Mouse (Mus musculus) MEL (cell line): ENCODE measurements around the gene Mtmr1.

Experiments
- EP300 ChIP-seq, 2 experiments: IDR thresholded peaks; 2 replicates each; pipeline ENCODE4 v1.6.1; 2011; ENCODE audit warnings: improper control_type of control experiment in 2 of 2, low read length in 2 of 2, low read depth in 1 of 2, mild to moderate bottlenecking in 1 of 2
- HCFC1 ChIP-seq: IDR thresholded peaks from 2 replicates; pipeline ENCODE4 v1.6.1; 2012; ENCODE audit warnings: low read depth, mild to moderate bottlenecking, inconsistent platforms, low read length, improper control_type of control experiment, moderate library complexity
- POLR2A ChIP-seq, 2 experiments: IDR thresholded peaks; 2 replicates each; pipeline ENCODE4 v1.6.1; 2011 to 2012; ENCODE audit warnings: low read length in 2 of 2, mild to moderate bottlenecking in 2 of 2, control low read depth in 1 of 2, improper control_type of control experiment in 1 of 2, low read depth in 1 of 2, moderate library complexity in 1 of 2; ENCODE audit not compliant: control insufficient read depth in 1 of 2, insufficient read depth in 1 of 2, poor library complexity in 1 of 2
- UBTF ChIP-seq: IDR thresholded peaks from 2 replicates; pipeline ENCODE4 v1.6.1; 2012; ENCODE audit warnings: low read depth, mild to moderate bottlenecking, inconsistent platforms, low read length, improper control_type of control experiment, moderate library complexity, borderline replicate concordance; ENCODE audit not compliant: insufficient read depth
- USF1 ChIP-seq: IDR thresholded peaks from 2 replicates; pipeline ENCODE4 v1.6.1; 2014; ENCODE audit warnings: low read depth, mild to moderate bottlenecking, inconsistent platforms, low read length, improper control_type of control experiment, moderate library complexity
- ZC3H11A ChIP-seq: IDR thresholded peaks from 2 replicates; pipeline ENCODE4 v1.6.1; 2012; ENCODE audit warnings: low read depth, mild to moderate bottlenecking, inconsistent platforms, low read length, improper control_type of control experiment

DNA sequence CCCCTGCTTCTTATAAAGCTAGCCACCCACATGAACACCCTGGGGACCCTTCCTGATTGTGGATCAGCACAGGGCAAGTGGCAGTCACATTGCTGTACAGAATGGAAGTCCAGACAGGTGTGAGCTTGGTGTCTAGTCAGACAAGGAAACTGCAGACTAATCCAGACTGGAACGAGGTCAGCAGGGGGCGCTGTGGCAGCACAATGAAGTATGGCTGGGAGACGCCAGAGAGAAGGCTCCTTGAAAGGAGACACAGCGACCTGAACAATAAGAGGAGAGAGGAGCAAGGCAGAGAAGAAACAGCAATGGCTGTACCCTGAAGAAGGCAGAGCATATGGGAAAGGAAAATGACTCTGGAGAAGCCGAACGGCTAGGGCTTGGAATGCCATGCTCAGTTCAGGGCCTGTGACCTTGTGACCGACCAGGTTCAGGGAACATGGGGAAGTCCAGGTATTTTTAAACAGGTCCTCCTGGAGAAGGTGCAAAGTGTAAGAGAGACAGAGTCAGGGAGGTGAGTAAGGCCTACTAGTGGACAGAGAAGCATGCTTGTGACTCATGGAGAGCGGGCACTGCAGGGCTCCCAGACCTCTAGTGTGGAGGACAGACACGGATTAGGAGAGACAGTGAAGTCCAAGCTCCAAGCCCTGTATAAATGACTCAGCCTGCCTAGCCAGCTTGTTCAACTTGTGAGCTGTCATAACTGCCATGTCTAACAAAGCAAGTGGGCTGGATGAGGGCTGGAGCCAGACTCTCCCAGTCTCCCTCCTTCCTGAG lies 61.4 kb downstream of the Mtmr1 start:
- peak; percentile 82 for TF ChIP-seq ZC3H11A
- TF ChIP-seq USF1, result no peak
- no peak for TF ChIP-seq POLR2A (IDR thresholded peaks at IDR 0.05; ENCODE audit: control insufficient read depth in 1 of 2, insufficient read depth in 1 of 2, low read depth in 1 of 2, low read length in 2 of 2, poor library complexity in 1 of 2)
- TF ChIP-seq HCFC1, result no peak
- TF ChIP-seq EP300 (IDR thresholded peaks at IDR 0.05; ENCODE audit: low read depth in 1 of 2, low read length in 2 of 2), result no peak
- no peak for TF ChIP-seq UBTF
